8 mouse cellular contexts compared by ENCODE assay signal in the genomic region with DNA sequence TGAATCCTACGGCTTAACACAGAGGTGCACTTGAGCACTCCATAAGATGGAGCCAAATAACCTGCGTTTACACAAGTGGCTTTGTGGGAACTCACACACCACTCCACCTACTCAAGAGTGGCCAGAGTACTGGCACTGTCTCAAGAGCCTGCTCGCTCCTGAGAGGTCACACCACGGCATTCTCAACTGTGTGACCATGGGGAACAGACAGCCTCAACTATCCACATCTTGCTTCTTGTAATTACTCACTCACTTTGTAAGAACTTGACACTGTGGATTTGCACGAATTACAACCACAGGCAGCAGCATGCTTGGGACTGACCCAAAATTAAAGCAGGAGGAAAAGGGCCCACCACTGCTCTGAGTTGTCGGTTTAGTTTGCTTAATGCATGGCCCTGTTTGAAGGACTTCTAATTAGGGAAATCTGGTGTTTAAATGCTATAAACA. TPM values are rescaled to one million over a fixed set of nuclear protein-coding genes. Genes with fewer than 3 reads are reported as not detected.
DNase-seq lines count a peak whose midpoint lies in the region; ATAC-seq and TF ChIP-seq lines count a peak whose summit lies in the region.

No protein-coding gene starts in this region.

- TF ChIP-seq CTCF in cortical plate, adult 2 months (IDR thresholded peaks at IDR 0.05; ENCODE audit: extremely low read depth, insufficient read depth, low read length): no peak

- peak overlapping the region; percentile 55 for H3K4me2 ChIP-seq in stomach, embryonic 15.5 days

- H3K4me3 ChIP-seq in cortical plate, adult 2 months (ENCODE audit: insufficient read depth, low read length): peak overlapping the region; percentile 35
- peak overlapping the region; percentile 45 for H3K4me3 ChIP-seq in stomach, embryonic 15.5 days (replicated peaks)

- H3K27ac ChIP-seq in cortical plate, adult 2 months (ENCODE audit: insufficient read depth, low read length): 0 out of 2 replicates have a peak overlapping the region, but pooled peaks have one; percentile 69
- peak overlapping the region; percentile 92 for H3K27ac ChIP-seq in stomach, embryonic 15.5 days

- no peak overlapping the region for H3K9ac ChIP-seq in stomach, embryonic 15.5 days

- intact Hi-C loops in left cerebral cortex, postnatal 25 days (cut with DNase I): loop anchor here (2.0 kb wide), 1 partner anchor 81 kb away; no protein-coding TSS in a partner anchor

- ATAC-seq in stomach, embryonic 15.5 days (ENCODE audit: insufficient read depth, low FRiP score, low read depth): peak; percentile 67

- H3K4me1 ChIP-seq in cortical plate, adult 2 months (ENCODE audit: control insufficient read depth, insufficient read depth, low read length): peaks cover 5% of the 10 kb centered on the region; the same call in 1 of the 2 replicates
- H3K4me1 ChIP-seq in stomach, embryonic 15.5 days: peaks cover 3% of the 10 kb centered on the region; the same call in 1 of the 2 replicates

- peak; percentile 26 to 57 for DNase-seq in spleen, postnatal 10 days (ENCODE audit: low spot score in 2 of 2)
- DNase-seq in spleen, postnatal 14 days (ENCODE audit: low spot score in 2 of 2): no peak
- peak; percentile 57 for DNase-seq in heart, adult 8-10 months (ENCODE audit: low spot score)
- peak; percentile 64 for DNase-seq in kidney, adult 9 months
- peak; percentile 91 for DNase-seq in lung, postnatal 25 days (ENCODE audit: low spot score)
- no peak for DNase-seq in left cerebral cortex, postnatal 25 days (ENCODE audit: low spot score in 2 of 2)

- no peak for TF ChIP-seq POLR2A in cortical plate, adult 2 months (IDR thresholded peaks at IDR 0.05; ENCODE audit: extremely low read depth, insufficient read depth, low read length)

- H3K36me3 ChIP-seq in stomach, embryonic 15.5 days: no peaks in the 10 kb centered on the region

- no peaks in the 10 kb centered on the region for H3K27me3 ChIP-seq in stomach, embryonic 15.5 days (replicated peaks)

- 4% methylated on average over 6 of the region's 6 CpGs for whole genome bisulfite sequencing in stomach, embryonic 15.5 days

- no peaks in the 10 kb centered on the region for H3K9me3 ChIP-seq in stomach, embryonic 15.5 days

RNA-seq across cellular contexts. Expression of gene Dnajb4, which starts 18.3 kb away (rescaled TPM):
- 49.7 and 50.8 TPM in 2 replicates for polyA plus RNA-seq in cortical plate, adult 2 months (2012; rRNA removed)
- total RNA-seq in heart, adult 8-10 months (2022): 100 to 1,000 TPM in 2 of 4 experiments, 10 to 100 TPM in 2; 88.0 to 125 (median 101) TPM
- 30.9 and 34.9 TPM in 2 replicates for polyA plus RNA-seq in stomach, embryonic 15.5 days (2015; fragmentation: Nextera tagmentation; extraction: Ambion mirVana)
- 10 to 100 TPM; 71.5 to 72.5 TPM for total RNA-seq in left cerebral cortex, postnatal 25 days (2021)

RNA-seq across cellular contexts. Expression of gene Fubp1, which starts 18.4 kb away (rescaled TPM):
- 88.2 and 95.0 TPM in 2 replicates for polyA plus RNA-seq in cortical plate, adult 2 months (2012; rRNA removed)
- 10 to 100 TPM; 44.3 to 55.0 (median 52.5) TPM for total RNA-seq in heart, adult 8-10 months (2022)
- 191 and 208 TPM in 2 replicates for polyA plus RNA-seq in stomach, embryonic 15.5 days (2015; fragmentation: Nextera tagmentation; extraction: Ambion mirVana)
- 100 to 1,000 TPM; 115 to 128 TPM for total RNA-seq in left cerebral cortex, postnatal 25 days (2021)

RNA-seq across cellular contexts. Expression of gene Gipc2, which starts 25.8 kb away (rescaled TPM):
- 1.9 and 3.5 TPM in 2 replicates for polyA plus RNA-seq in cortical plate, adult 2 months (2012; rRNA removed)
- total RNA-seq in heart, adult 8-10 months (2022): 1 to 10 TPM; 3.0 to 4.8 (median 3.4) TPM
- polyA plus RNA-seq in stomach, embryonic 15.5 days (2015; fragmentation: Nextera tagmentation; extraction: Ambion mirVana): 57.5 and 78.6 TPM in 2 replicates
- 1 to 10 TPM; 1.8 to 5.8 TPM for total RNA-seq in left cerebral cortex, postnatal 25 days (2021)

Comparison
In these comparisons a context has a peak if more than half of its experiments do, and no peak if none do; other contexts are left out.
1. DNase-seq: peak in spleen, postnatal 10 days (2 of 2), heart, adult 8-10 months (single experiment), kidney, adult 9 months (single experiment) and lung, postnatal 25 days (single experiment); none in spleen, postnatal 14 days (0 of 2) and left cerebral cortex, postnatal 25 days (0 of 2).